Mouse (Mus musculus) olfactory bulb, adult 2 months (tissue): Measurements from ENCODE around the gene Trappc3l.

Source experiments
- CTCF ChIP-seq: fragments of 200-500 bp; IDR thresholded peaks from 2 replicates; pipeline ENCODE4 v1.5.1; 2012; ENCODE audit warnings: low read depth, mild to moderate bottlenecking, low read length, moderate library complexity; ENCODE audit not compliant: insufficient read depth
- POLR2A ChIP-seq: fragments of 200-500 bp; IDR thresholded peaks from 2 replicates; pipeline ENCODE4 v1.6.1; 2012; ENCODE audit warnings: mild to moderate bottlenecking, low read depth, low read length, moderate library complexity; ENCODE audit not compliant: insufficient read depth

DNA sequence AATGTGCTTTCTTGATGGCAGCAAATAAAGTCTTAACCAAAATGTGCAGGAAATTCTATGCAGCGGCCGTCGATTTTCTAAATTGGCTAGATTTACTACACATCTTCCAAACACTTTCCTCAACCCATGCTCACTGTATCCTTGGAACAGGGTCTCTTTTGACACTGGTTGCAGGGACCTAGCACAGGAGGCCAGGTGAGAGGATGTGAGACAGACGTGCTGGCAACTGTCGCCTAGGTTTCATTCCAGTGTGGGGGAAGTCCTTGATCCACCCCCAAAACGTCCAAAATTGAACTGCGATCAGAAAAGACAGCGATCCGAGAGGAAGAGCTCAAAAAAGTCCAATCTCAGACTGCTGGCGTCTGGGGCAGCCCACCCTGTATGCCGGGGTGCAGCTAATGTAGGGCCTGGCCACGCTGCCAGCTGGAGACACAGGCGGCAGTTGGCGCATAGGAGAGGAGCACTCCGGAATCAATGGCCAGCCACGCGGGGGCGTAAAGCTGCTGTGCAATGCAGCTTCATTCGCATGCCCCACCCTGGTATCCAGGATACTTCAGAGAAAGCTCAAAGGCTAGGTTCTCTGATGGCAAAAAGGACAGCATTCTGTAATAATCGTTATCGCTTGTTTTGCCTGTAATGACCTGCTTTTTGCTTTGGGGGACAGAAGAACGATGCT is 3.6 kb upstream of the Trappc3l start:
- peak; percentile 50; the same call in 1 of the 2 replicates for TF ChIP-seq CTCF
- no peak for TF ChIP-seq POLR2A
